Mouse (Mus musculus) layer of hippocampus, adult 18-20 months (tissue): ENCODE data around the gene Ccdc9b. TPM values are rescaled to one million over a fixed set of nuclear protein-coding genes. Genes with fewer than 3 reads are reported as not detected.

Experiments
- DNase-seq, 2 experiments: peaks; one replicate each; pipeline ENCODE4 v3.0.0; 2022; ENCODE audit warnings: low spot score in 2 of 2
- long read RNA-seq: library from polyadenylated mRNA; stranded (forward); transcript quantifications from one replicate; pipeline ENCODE4 v2.0.0, GENCODE M21; 2021
- total RNA-seq, 2 experiments: library from RNA; stranded (reverse); gene quantifications; 2 replicates each; pipeline ENCODE4 v1.2.3; 2021

The Ccdc9b gene
- 1 to 10 TPM; 6.5 to 6.7 TPM for total RNA-seq
- long read RNA-seq = 0 reads

DNA sequence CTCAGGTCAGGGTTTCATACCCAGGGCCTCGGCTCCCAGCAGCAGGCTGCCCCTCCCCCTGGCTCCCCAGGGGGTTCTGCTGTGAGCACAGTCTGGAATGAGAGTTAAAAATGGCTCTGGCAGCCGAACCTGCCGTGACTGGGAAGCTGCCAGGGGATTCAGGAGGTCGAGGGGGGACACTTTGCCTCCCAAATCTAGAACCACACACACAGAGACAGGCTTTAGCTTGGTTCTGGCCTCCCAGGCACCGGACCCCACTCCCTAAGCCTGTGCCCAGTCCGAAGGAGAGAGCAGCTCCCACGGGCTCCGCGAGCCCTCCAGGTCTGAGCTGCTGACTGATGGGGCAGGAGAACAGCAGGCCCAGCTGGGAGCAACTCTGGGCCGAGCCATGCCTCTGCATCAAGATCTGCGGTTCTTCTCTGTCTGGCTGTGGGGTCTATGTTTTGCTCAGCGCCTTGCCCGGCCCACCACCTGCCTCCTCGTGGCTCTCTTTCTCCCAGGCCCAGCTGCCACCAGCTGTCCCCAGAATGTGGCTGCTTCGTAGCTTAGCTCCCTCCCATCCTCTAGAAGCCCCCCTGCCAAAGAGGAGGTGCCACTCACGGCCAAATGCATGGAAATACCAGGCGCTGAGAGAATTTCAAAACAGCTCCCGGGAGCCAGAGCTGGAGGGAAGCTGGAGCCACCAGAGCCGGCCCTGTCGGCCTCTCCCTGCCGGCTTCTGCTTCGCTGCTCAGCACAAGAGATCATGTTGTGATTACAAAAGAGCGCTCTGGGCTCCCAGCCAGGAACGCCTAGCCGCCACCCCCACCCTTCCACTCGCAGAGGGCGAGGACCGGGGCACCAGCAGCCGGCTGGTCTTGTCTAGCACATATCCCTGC, at the start of gene Ccdc9b:
Gene Ccdc9b, minus strand, starts transcription at position 756 of the 878 bp plus-strand sequence.
- peak; percentile 81 to 92 for DNase-seq

DNA sequence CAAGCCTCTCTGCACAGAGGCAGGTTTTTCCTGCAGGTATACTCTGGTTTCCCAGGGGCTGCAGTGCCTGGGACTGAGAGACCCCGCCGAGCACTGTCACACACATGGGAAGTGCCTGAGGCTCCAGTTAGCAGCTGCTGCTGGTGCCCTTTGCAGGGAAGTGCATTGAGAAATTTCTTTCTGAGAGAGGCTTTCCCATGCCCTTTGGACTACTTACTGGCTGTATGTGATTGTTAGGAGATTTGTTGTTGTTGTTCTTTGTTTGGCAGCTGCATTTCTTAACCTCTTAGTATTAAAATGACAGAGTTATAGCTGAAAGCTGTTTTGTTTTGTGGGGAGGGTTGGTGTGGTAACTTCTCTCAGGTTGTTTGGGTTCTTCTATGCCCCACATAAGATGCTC, 48.4 kb upstream of the Ccdc9b start:
- DNase-seq = no peak

DNA sequence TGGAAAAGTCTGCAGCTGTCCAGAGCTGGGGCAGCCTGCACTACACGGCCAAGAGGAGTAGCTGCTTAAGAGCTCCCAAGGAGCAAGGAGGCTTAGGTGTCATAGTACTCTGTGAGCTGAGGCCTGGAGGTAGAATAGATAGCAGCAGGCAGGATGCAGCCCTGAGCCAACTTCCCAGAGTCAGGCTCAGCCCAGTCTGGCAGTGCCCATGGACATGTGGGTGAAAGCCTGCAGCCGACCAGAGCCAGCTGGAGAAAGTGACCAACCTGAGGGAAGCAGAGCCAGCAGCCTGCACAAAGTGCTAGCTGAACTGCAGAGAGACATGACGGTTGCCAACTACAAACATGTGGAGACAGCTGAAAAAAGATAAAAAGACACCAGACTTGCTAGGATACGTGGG, 44.4 kb upstream of the Ccdc9b start:
- no peak for DNase-seq

- no peak for DNase-seq
Measured at GRCm38 (mm10) chr2:118805756-118806155, 43.3 kb upstream of the Ccdc9b start.

- no peak for DNase-seq
Measured at GRCm38 (mm10) chr2:118805137-118805536, 42.7 kb upstream of the Ccdc9b start.

DNA sequence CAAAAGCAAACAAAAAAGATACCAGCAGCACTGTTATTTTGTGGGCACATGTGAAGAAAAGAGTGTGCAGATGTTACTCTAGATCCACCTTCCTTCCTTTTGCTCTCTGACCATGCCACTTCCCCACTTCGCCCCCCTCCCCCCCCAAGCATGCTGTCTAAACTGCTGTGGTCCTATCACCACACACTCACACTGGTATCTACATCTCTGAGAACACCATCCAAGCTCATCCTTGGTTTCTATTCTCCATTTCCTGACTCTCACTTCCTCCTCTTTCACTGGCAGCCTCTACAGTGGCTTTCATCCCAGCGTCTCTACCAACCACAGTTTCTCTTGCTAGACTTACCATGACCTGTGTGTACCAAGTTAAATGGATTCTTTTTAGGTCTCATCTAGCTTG, 42.0 kb upstream of the Ccdc9b start:
- DNase-seq = no peak

DNA sequence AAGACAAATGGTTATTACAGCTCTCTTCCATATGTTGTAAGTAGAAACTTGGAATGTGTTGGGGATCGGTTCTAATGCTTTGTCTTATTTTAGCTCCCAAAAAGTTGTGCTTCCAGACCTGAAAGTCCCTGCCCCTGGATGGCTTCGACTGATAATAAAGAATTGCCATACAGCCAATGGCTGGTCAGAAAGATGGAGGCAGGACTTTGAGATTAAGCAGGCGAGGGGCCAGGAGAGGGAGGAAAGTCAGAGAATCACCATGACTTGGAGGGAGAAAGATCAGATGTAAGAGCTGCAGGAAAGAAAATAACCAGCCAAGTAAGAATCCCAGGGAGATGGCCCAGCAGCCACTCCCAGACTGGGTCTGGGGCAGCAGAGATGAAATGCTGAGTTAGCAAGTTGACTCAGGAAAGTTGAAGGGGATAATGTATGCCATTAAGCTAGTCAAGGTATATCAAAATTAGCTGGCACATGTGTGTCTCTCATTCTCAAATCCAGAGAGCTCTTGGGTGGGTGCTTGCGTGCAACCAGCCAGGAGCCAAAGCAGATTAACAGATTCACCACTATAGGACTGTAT, 40.2 kb upstream of the Ccdc9b start:
- no peak for DNase-seq

DNA sequence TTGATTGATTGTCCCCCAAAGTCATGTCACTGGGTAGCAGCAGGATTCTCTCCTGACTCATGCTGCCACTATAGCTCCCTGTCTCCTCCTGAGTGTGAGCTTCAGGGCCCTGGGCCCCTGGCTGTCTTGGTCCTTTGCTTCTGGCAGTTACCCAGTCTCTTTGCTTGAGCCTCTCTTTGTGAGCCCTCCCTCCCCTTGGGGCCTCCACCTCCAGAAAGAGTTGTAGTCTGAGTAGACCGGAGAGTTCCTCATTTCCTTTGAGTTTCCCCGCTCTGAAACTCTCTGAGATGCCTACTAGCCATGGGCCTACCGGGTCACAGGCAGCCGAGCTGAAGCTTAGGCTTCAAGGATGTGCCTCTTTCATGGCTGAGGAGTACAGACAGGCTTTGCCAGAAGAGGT, 31.2 kb upstream of the Ccdc9b start:
- DNase-seq = no peak

- DNase-seq = no peak
Measured at GRCm38 (mm10) chr2:118792259-118792613, 29.8 kb upstream of the Ccdc9b start.

DNA sequence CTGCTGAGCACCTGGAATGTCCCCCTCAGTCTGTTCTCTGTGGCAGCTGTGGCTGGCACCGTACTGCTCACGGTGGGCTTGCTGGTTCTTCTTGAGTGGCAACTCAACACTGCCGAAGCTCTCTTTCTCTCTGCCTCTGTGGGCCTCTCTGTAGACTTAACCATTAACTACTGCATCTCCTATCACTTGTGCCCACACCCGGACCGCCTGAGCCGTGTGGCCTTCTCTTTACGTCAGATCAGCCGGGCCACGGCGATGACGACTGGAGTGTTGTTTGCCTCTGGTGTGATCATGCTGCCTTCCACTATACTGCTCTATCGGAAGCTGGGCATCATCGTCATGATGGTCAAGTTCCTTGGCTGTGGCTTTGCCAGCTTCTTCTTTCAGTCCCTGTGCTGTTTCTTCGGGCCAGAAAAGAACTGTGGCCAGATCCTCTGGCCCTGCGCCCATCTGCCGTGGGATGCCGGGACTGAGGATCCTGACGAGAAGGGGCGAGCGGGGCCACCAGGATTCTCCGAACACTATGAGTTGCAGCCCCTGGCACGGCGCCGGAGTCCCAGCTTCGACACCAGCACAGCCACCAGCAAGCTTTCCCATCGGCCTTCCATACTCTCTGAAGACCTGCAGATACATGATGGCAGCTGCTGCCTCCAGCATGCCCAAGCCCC, 29.3 kb upstream of the Ccdc9b start:
- no peak for DNase-seq

DNA sequence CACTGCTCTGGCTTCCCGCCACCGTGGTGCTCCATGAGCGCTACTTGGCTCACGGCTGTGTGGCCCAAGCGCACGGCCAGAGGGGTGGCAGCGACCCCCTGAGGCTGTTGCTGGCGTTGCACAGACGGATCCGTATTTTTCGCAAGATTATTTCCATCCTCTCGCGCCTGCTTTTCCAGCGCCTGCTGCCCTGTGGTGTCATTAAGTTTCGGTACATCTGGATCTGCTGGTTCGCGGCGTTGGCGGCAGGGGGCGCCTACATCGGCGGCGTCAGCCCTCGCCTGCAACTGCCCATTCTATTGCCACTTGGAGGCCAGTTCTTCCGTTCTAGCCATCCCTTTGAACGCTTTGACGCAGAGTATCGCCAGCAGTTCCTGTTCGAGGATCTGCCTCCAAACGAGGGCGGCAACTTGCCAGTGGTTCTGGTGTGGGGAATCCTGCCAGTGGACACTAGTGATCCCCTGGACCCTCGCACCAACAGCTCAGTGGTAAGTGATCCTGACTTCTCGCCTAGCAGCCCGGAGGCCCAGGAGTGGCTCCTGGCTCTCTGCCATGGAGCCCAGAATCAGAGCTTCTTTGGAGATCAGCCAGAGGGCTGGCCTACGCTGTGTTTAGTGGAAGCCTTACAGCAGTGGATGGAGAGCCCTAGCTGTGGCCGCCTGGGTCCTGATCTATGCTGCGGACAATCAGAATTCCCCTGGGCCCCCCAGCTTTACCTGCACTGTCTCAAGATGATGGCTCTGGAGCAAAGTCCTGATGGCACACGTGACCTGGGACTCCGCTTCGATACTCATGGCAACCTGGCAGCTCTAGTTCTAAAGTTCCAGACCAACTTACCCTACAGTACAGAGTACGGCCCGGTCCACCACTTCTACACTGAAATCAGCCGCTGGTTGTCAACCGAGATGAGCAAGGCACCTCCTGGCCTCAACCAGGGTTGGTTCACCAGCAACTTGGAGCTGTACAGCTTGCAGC, 28.4 kb upstream of the Ccdc9b start:
- peak; percentile 37 to 68 for DNase-seq

GRCm38 (mm10) chr2:118790221-118790550, 27.7 kb upstream of the Ccdc9b start:
- no peak for DNase-seq

GRCm38 (mm10) chr2:118789501-118789900, 27.0 kb upstream of the Ccdc9b start:
- DNase-seq = peak; percentile 50 to 69

DNA sequence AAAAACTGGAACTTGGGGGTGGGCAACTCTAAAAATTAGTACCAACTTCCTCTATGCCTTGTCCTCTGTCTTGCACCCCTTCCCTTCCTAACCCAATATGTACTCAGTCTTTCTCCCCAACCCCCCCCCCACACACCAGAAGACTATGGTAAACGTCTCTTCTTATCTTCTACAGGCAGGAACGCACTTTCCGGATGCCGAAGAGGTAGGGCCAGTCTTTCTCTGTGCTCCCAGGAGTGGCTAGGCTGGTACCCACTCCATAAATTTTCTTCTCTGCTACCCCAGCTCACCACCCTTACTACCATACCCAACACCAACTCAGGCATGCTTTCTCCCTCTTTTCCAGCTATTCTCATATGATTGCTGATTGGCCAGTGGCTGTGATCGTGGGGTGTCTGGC, 24.1 kb upstream of the Ccdc9b start:
- no peak for DNase-seq

DNA sequence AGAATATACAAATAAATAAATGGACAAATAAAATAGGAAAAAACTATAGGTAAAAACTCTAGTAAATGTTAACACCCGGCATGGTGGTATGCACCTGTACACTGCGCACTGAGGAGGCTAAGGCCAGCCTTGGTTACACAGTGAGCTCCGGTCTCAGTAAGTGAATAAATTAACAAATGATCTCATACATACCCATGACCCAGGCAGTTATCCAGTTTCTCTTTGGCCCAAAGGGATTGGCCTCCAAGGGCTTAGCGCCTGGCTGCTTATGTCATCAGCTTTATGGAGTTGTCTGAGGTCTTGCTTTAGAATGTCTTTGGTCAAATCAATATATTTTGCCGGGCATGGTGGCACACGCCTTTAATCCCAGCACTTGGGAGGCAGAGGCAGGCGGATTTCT, 21.2 kb upstream of the Ccdc9b start:
- DNase-seq = no peak

GRCm38 (mm10) chr2:118783093-118783492, 20.6 kb upstream of the Ccdc9b start:
- no peak for DNase-seq

DNA sequence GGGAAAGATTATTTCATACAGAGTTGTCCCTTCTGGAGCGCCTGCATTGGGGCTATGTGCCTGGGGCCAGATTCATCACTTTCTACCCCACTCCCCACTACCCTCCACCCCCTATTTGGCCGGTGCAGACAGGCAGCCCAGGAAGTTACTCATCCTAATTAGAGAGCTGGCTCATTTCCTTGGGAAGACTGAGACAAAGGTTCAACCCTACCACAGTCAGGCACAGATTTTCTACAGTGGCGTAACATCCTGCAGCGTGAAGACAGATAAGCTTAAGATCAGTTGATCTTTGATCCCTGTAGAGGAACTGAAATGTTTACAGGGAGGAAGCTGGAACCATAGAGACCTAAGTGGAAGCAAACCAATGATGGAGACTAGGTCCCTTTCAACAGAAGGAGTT, 19.8 kb upstream of the Ccdc9b start:
- DNase-seq = no peak

DNA sequence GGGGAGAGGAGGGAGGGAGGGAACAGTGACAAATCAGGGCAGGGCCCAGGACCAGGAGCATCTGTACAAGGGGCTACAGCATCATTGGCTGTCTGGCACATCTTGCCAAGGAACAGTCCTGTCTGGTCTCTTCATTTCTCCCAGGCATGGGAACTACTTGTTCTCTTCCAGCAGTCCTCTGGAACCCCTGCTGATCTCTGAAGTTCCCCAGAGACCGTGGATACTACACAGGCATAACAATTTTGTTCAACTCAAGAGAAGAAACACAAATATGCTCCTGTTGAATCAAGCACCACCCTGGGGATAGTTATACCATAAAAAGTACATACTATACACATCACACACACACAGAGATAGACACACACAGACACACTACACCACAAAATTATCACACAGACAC, 18.7 kb upstream of the Ccdc9b start:
- no peak for DNase-seq

GRCm38 (mm10) chr2:118779504-118780480, 17.3 kb upstream of the Ccdc9b start, which contains the start of gene Disp2:
Disp2 (plus strand) TSS chr2:118779719.
- peak; percentile 91 to 96 for DNase-seq

- no peak for DNase-seq
Measured at GRCm38 (mm10) chr2:118779065-118779464, 16.6 kb upstream of the Ccdc9b start.
